Mouse (Mus musculus) embryonic facial prominence, embryonic 12.5 days (tissue): Measurements from ENCODE around the gene Alx3. TPM values are rescaled to one million over a fixed set of nuclear protein-coding genes. Genes with fewer than 3 reads are reported as not detected.

Experiments
- ATAC-seq: fragments of 200-750 bp; cut with Nextera tagmentation; 2 replicates; pipeline ENCODE4 v1.8.0; 2017; ENCODE audit not compliant: insufficient number of reproducible peaks, insufficient read depth, low FRiP score, low TSS enrichment
- H3K27ac ChIP-seq: fragments of 300-500 bp; sonication (generic); 2 replicates; pipeline ENCODE4 v1.5.1; 2016; ENCODE audit warnings: mild to moderate bottlenecking
- H3K27me3 ChIP-seq: fragments of 300-500 bp; sonication (generic); 2 replicates; pipeline ENCODE4 v1.6.1; 2016; ENCODE audit warnings: mild to moderate bottlenecking, moderate library complexity
- H3K36me3 ChIP-seq: fragments of 300-500 bp; sonication (generic); 2 replicates; pipeline ENCODE4 v1.6.1; 2016; ENCODE audit warnings: mild to moderate bottlenecking
- H3K4me1 ChIP-seq: fragments of 300-500 bp; sonication (generic); 2 replicates; pipeline ENCODE4 v1.6.1; 2016
- H3K4me2 ChIP-seq: fragments of 300-500 bp; sonication (generic); replicated peaks from 2 replicates; pipeline ENCODE4 v1.6.1; 2016; ENCODE audit warnings: mild to moderate bottlenecking, moderate library complexity
- H3K4me3 ChIP-seq: fragments of 300-500 bp; sonication (generic); 2 replicates; pipeline ENCODE4 v1.5.1; 2016; ENCODE audit warnings: mild to moderate bottlenecking
- H3K9ac ChIP-seq: fragments of 300-500 bp; sonication (generic); 2 replicates; pipeline ENCODE4 v1.6.1; 2016; ENCODE audit warnings: mild to moderate bottlenecking, moderate library complexity
- H3K9me3 ChIP-seq: fragments of 300-500 bp; sonication (generic); 2 replicates; pipeline ENCODE4 v1.6.1; 2016; ENCODE audit warnings: mild to moderate bottlenecking, moderate library complexity
- WGBS: fragments of 180-500 bp; shearing (Covaris S2); methylation state at CpG from one replicate; pipeline ENCODE4 v1.1.7; 2016; 5-methylcytosine and 5-hydroxymethylcytosine counted together
- polyA plus RNA-seq: library from polyadenylated mRNA; unstranded; fragments of >200 nt; fragmentation: Nextera tagmentation; extraction: Ambion mirVana; gene quantifications from 2 replicates; pipeline ENCODE4 v1.2.1, GENCODE M21; 2016

Alx3 gene
- polyA plus RNA-seq, 1 experiment from 2014 or later, result 40.5 TPM

DNA sequence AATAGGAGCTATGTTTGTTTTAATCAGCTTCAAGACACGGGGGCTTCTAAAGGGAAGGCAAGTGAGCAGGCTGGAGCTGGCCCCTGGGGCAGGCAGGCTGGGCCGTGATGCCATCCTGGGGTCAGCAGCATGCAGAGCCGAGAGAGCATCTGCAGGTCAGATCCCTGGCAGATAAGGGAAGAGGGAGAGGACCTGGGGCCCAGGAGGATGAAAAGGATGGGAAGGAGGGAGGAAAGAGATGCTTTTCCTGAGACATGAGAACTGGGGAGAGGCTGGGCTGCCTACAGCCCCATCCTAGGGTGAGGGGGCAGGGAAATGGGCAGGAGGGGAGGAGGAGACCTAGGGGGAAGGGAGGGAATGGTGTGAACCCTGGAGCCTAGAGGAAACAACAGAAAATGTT is 29.5 kb upstream of the Alx3 start:
- Histone ChIP-seq H3K27me3 (no peaks in the 10 kb centered on the region), H3K9me3 (no peaks in the 10 kb centered on the region), H3K9ac (no peak overlapping the region), H3K27ac (0 out of 2 replicates have a peak overlapping the region, but pooled peaks have one; percentile 46), H3K36me3 (no peaks in the 10 kb centered on the region), H3K4me2 (no peak overlapping the region), H3K4me3 (no peak overlapping the region), H3K4me1 (peaks cover 18% of the 10 kb centered on the region)
- WGBS, result 18% methylated on average over 3 of the region's 3 CpGs
- no peak for ATAC-seq

DNA sequence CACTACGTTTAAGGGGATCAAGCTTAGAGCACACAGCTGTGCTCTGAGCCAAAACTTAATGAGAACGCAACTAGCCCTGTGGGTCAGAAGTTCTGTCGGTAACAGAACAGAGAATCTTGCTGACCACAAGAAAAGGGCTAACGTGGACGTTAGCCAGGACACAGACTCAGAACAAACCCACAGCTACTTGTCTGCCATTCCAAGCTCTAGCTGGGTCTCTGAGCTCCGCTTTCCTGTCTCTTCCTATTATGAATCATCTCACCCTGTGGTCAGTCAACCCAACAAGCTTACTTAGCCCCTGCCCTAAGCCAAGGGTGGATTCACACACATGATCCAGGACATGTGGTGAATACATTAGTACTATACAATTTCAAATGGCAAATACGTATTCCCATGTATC is 27.1 kb upstream of the Alx3 start:
- Histone ChIP-seq H3K27me3 (no peaks in the 10 kb centered on the region), H3K9ac (no peak overlapping the region), H3K27ac (no peak overlapping the region), H3K4me3 (no peak overlapping the region), H3K36me3 (no peaks in the 10 kb centered on the region), H3K9me3 (no peaks in the 10 kb centered on the region), H3K4me2 (no peak overlapping the region), H3K4me1 (peaks cover 18% of the 10 kb centered on the region)
- ATAC-seq, result no peak
- WGBS, result 76% methylated on average over 7 of the region's 7 CpGs

DNA sequence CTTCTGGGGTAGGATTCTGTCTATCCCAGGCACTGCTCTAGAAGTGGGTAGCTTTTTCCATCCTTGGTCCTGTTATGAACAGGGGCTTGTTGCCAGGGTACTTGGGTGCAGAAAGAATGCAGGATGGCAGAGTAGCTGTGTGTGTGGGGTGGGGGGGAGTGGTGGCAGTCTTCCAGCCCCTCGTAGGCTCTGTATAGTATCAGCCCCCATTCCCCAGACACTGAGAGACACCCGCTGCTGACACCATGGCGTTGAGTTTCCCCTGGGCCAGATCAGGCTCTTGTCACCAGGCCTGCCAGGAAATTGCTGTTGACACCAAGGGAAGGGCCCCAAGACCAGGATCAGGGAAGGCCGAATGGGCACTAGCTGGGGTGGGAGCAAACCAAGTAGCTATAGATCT is 26.1 kb upstream of the Alx3 start:
- no peaks in the 10 kb centered on the region for H3K27me3 ChIP-seq
- H3K4me1 ChIP-seq, result peaks cover 14% of the 10 kb centered on the region
- WGBS, result 47% methylated on average over 4 of the region's 4 CpGs
- H3K36me3 ChIP-seq, result no peaks in the 10 kb centered on the region
- H3K4me2 ChIP-seq, result no peak overlapping the region
- no peak overlapping the region for H3K27ac ChIP-seq
- ATAC-seq, result peak; percentile 70; the same call in 1 of the 2 replicates
- no peak overlapping the region for H3K9ac ChIP-seq
- no peak overlapping the region for H3K4me3 ChIP-seq
- no peaks in the 10 kb centered on the region for H3K9me3 ChIP-seq

DNA sequence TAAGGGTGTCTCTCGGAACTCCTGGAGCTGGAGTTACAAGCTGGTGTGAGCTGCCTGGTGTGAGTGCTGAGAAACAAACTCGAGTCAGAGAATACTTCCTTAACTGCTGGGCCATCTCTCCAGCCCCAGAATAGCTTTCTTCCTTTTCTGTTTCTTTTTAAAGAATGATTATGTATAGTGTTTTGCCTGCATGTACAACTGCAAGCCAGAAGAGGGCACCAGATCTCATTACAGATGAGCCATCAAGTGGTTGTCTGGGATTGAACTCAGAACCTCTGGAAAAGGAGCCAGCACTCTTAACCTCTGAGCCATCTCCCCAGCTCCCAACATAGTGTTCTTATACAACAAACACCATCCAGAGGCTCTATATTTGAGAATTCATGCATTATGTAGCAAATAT is 23.6 kb upstream of the Alx3 start:
- no peaks in the 10 kb centered on the region for H3K9me3 ChIP-seq
- H3K36me3 ChIP-seq, result no peaks in the 10 kb centered on the region
- no peak for ATAC-seq
- H3K4me1 ChIP-seq, result no peaks in the 10 kb centered on the region; the same call in 1 of the 2 replicates
- no peak overlapping the region for H3K9ac ChIP-seq
- no peak overlapping the region for H3K4me2 ChIP-seq
- H3K4me3 ChIP-seq, result no peak overlapping the region
- H3K27me3 ChIP-seq, result no peaks in the 10 kb centered on the region
- no peak overlapping the region for H3K27ac ChIP-seq
- 51% methylated on average over 2 of the region's 2 CpGs for WGBS

DNA sequence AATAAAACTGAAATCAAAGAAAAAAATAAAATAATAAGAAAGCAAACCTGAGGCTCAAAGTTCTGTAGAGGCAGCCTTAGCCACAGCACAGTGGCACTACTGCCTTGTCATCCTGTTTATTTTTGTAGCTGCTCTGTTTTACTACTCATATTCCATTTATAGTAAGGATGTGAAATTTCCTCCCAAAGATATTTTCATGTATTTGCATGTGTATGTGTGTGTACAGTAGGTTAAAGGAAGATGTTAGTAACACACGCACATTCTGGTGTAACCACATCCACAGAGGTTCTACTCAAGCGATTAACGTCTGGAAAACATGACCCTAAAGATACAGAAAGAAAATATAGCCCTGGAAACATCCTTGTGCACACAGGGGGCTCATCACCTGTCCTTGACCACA is 18.0 kb upstream of the Alx3 start:
- peaks cover 21% of the 10 kb centered on the region for H3K27me3 ChIP-seq
- H3K4me3 ChIP-seq, result no peak overlapping the region
- no peak for ATAC-seq
- 0 out of 2 replicates have a peak, but pooled peaks cover 16% of the 10 kb centered on the region for H3K4me1 ChIP-seq
- no peaks in the 10 kb centered on the region for H3K9me3 ChIP-seq
- WGBS, result 66% methylated on average over 3 of the region's 3 CpGs
- no peak overlapping the region for H3K4me2 ChIP-seq
- H3K36me3 ChIP-seq, result no peaks in the 10 kb centered on the region
- no peak overlapping the region for H3K9ac ChIP-seq
- H3K27ac ChIP-seq, result no peak overlapping the region

DNA sequence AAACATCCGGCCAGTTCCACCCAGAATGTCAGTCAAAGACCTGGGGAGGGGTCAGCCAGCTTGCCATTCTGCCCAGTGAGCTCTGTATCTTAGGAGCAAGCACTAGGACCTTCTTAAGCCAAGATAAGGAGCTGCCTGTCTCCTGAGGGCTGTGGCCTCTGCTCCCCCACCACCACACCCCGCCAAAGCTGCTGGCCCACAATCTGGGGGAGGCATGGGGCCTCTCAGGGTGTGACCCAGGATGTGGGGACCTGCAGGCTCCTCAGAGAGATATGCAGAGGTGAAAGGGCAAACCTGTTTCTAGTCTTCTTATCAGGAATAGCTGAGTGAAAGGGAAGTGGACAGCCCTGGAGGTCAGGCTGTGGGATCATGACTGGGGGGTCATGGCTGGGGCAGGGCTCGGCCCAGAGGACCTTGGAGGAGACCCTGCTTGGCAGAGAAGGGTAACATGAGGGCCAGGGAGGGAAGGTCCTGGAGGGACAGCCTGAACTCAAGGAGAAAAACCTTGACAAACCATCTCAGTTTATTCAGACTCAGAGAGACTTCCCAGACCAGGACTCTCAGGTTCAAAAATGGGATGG is 16.9 kb upstream of the Alx3 start:
- Histone ChIP-seq H3K9me3 (no peaks in the 10 kb centered on the region), H3K4me2 (no peak overlapping the region), H3K4me1 (peaks cover 17% of the 10 kb centered on the region; the same call in 1 of the 2 replicates), H3K27ac (no peak overlapping the region), H3K4me3 (no peak overlapping the region), H3K9ac (no peak overlapping the region), H3K36me3 (no peaks in the 10 kb centered on the region), H3K27me3 (peaks cover 25% of the 10 kb centered on the region)
- 14% methylated on average over 3 of the region's 3 CpGs for WGBS
- no peak for ATAC-seq

DNA sequence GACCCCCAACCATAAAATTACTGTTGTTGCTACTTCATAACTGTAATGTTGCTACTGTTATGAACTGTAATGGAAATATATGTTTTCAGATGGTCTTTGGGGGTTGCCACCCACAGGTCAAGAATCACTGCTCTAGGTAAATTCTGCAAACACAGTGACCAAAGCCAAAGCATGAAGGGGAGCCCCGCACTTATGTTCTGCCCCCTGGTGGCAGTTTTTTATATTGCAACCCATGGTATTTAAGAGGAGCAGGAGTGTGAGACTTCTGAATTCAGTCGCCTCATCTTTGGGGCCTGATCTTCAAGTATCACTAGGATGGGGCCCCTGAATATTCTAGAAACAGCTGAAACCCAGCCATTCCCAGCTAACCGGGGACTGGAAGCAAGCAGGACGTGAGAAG is 15.4 kb upstream of the Alx3 start:
- no peak overlapping the region for H3K27ac ChIP-seq
- H3K36me3 ChIP-seq, result no peaks in the 10 kb centered on the region
- H3K27me3 ChIP-seq, result peaks cover 41% of the 10 kb centered on the region
- H3K9ac ChIP-seq, result no peak overlapping the region
- H3K4me1 ChIP-seq, result peaks cover 25% of the 10 kb centered on the region; the same call in 1 of the 2 replicates
- 5% methylated on average over 4 of the region's 4 CpGs for WGBS
- no peaks in the 10 kb centered on the region for H3K9me3 ChIP-seq
- no peak overlapping the region for H3K4me2 ChIP-seq
- no peak overlapping the region for H3K4me3 ChIP-seq
- ATAC-seq, result no peak

DNA sequence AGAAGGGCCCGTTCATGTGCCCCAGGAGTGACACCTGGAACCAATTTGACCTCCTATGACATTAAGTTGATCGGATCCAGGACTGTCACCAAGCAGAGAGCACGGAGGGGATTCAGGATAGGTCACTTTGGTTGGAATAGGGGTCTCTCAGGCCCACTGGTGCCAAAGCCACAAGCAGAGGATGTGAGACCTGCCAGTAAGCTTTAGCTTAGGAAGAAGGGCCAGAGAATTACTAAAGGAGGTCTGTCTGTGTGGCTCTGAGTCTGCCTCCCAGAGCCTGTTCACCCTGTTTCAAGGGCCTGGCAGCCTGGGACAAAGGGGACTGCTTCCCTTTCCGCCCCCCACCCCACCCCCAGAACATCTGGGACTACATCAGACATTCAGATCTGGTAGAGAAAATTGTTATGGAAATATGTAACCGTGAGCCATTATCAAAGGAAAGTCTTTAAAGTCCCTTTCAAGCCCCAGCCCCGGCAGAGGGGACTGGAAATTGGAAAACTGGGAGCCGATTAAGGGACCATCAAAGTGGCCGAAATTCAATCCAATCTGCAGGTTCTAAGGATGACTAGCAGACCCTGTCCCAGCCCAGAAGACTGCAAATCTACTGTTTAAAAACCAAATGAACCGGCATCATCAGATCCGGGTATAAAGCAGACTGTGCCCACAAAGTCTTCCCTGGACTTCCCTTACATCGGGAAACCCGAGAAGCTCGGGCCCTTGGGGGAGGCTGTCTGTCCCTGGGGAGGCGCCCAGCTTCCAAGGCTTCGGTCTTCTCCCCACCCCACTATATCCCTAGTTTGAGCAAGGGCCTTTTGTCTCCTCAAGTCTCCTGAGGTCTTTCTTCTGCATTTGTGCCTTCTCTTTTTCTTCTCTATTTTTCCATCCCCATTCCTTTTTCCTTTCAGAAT is 13.5 kb upstream of the Alx3 start:
- H3K36me3 ChIP-seq, result no peaks in the 10 kb centered on the region
- H3K9me3 ChIP-seq, result no peaks in the 10 kb centered on the region
- no peak overlapping the region for H3K9ac ChIP-seq
- peak overlapping the region; percentile 80 for H3K27ac ChIP-seq
- peaks cover 60% of the 10 kb centered on the region for H3K27me3 ChIP-seq
- no peak for ATAC-seq
- no peak overlapping the region for H3K4me3 ChIP-seq
- H3K4me1 ChIP-seq, result peaks cover 31% of the 10 kb centered on the region; the same call in 1 of the 2 replicates
- 4% methylated on average over 15 of the region's 15 CpGs for WGBS
- peak overlapping the region; percentile 76 for H3K4me2 ChIP-seq

DNA sequence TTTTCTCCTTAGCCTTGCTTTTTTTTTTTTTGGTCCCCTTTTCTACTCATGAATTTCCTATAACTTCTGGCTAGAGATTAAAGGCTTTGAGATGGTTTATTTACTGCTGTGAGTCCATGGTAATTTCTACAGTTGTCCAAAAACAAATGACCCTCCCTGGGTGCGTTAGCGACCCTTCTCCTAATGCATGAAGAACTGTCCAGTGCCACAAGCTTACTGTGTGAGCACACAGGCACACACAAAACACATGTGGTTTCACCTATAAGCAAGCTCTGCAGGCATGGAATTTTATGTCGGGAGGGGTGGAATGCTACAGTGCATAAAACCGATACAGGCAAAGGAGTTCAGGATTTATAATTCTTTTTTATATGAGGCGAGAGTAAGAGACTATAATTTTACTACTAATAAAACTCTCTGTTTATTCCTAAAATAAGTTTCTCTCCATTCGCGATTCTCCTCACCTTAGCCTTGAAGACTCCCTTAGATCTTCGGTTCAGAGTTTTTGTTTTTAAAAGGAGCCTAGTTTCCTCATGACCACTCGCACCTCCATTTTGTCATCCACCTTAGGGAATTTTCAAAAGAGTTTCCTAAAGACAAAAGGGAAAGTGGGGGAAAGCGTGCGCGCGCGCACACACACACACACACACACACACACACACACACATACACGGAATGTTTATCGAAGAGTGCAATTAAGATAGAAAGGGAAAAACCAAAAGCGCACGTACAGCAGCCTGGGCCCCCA is 12.5 kb upstream of the Alx3 start:
- H3K27me3 ChIP-seq, result peaks cover 69% of the 10 kb centered on the region
- H3K9ac ChIP-seq, result peak overlapping the region; percentile 62
- no peak for ATAC-seq
- 2% methylated on average over 18 of the region's 18 CpGs for WGBS
- peak overlapping the region; percentile 80 for H3K27ac ChIP-seq
- H3K36me3 ChIP-seq, result no peaks in the 10 kb centered on the region
- H3K4me3 ChIP-seq, result peak overlapping the region; percentile 41
- H3K4me2 ChIP-seq, result peak overlapping the region; percentile 76
- peaks cover 31% of the 10 kb centered on the region; the same call in 1 of the 2 replicates for H3K4me1 ChIP-seq
- no peaks in the 10 kb centered on the region for H3K9me3 ChIP-seq

DNA sequence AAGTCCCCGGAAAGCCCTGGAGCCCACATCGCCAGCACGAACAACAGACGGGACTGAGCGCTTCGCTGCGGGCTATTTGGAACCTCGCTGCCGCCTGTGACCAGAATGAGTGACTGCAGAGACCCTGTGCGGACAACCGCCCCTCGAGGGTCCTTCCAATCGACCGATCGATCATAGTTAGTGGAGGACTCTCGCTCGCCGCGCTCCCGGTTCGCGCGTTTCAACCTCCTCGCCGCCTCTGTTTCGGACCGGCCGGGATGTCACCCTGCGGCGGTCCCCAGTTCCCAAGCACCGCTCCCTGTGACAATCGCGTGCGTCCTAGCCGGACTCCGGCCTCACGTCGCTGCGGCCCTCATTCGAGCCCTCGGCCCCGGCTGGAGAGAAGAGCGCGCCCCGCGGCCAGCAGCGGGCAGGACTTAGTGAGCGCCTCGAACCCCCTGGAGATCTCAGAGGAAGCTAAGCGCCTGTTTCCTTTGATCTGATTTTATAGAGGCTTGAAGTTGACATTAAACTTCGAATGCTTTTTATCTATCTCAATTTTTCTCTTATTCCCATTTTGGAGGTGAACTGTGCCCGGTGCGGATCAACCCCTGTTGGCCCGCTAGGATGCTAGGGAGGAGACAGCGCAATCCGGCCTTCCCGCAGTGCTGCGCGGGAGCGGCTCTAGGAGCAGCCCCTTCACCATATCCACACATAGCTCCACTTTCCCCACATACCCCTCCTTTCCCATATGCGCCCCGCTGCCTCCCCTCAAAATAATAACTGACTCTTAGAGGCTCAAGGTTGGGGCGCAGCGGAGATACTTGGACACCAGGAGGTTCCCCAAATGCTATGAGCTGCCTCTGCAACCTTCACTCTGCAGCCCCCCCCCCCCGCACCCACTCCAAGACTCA is 11.7 kb upstream of the Alx3 start:
- ATAC-seq, result no peak
- Histone ChIP-seq H3K4me1 (peaks cover 31% of the 10 kb centered on the region; the same call in 1 of the 2 replicates), H3K27ac (peak overlapping the region; percentile 80), H3K36me3 (no peaks in the 10 kb centered on the region), H3K9ac (peak overlapping the region; percentile 62), H3K4me2 (peak overlapping the region; percentile 76), H3K4me3 (peak overlapping the region; percentile 41), H3K27me3 (peaks cover 77% of the 10 kb centered on the region), H3K9me3 (no peaks in the 10 kb centered on the region)
- under 1% methylated on average over 65 of the region's 65 CpGs for WGBS

DNA sequence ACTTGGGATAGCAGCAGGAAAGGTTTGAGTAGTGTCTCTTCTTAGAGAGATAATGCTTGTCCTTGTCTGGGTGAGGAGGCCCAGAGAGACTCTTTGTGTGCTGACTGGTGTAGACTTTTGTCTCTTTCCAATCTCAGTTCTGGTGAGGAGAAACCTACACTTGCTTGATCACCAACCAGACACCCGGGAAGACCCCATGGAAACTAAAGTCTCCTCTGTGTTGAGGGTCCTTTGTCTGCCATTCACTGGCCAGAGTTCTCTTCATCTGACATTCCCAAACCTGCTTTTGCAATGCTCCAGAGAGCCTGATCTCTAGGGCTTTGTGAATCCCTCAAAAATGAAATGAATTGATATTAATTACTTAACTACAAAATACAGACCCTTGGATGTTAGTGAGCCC is 10.9 kb upstream of the Alx3 start:
- Histone ChIP-seq H3K9me3 (no peaks in the 10 kb centered on the region), H3K4me3 (no peak overlapping the region; the same call in 1 of the 2 replicates), H3K36me3 (no peaks in the 10 kb centered on the region), H3K4me2 (peak overlapping the region; percentile 76), H3K27ac (peak overlapping the region; percentile 80; the same call in 1 of the 2 replicates), H3K27me3 (peaks cover 82% of the 10 kb centered on the region), H3K9ac (no peak overlapping the region), H3K4me1 (peaks cover 31% of the 10 kb centered on the region; the same call in 1 of the 2 replicates)
- ATAC-seq, result no peak
- WGBS, result 4% methylated on average over 1 of the region's 1 CpGs
